Mouse (Mus musculus) CH12.LX (cell line): ENCODE results near the gene Olfr178. TPM values are rescaled to one million over a fixed set of nuclear protein-coding genes. Genes with fewer than 3 reads are reported as not detected.

Experiments
- DNase-seq: peaks from one replicate; pipeline ENCODE4 v3.0.0-alpha.2; 2013; ENCODE audit errors: extremely low read depth
- H3K27ac ChIP-seq: 2 replicates; pipeline ENCODE4 v1.5.1; 2012; ENCODE audit warnings: low read depth, mild to moderate bottlenecking, control low read depth, moderate library complexity; ENCODE audit not compliant: insufficient read depth
- H3K27me3 ChIP-seq: replicated peaks from 2 replicates; pipeline ENCODE3; 2012; ENCODE audit warnings: inconsistent platforms
- H3K36me3 ChIP-seq, 2 experiments: replicated peaks in 1 of 2; 2 replicates each; pipeline versions ENCODE3 to v1.6.1; 2012; ENCODE audit warnings: inconsistent platforms in 1 of 2, low read length in 1 of 2, mild to moderate bottlenecking in 1 of 2, mixed read lengths in 1 of 2, moderate library complexity in 1 of 2; ENCODE audit not compliant: control insufficient read depth in 1 of 2, insufficient read depth in 1 of 2
- H3K4me1 ChIP-seq, 2 experiments: 2 replicates each; pipeline ENCODE4 v1.6.1; 2012; ENCODE audit warnings: inconsistent platforms in 1 of 2, moderate library complexity in 1 of 2; ENCODE audit not compliant: insufficient read depth in 2 of 2, control insufficient read depth in 1 of 2
- H3K4me2 ChIP-seq: 2 replicates; pipeline ENCODE4 v1.6.1; 2012; ENCODE audit warnings: low read depth, mild to moderate bottlenecking, control low read depth; ENCODE audit not compliant: poor library complexity, insufficient read depth, severe bottlenecking
- H3K4me3 ChIP-seq, 3 experiments: fragments of 150-350 bp in 1 of 3; sonication (generic) in 1 of 3; replicated peaks in 1 of 3; 2 replicates each; pipeline versions ENCODE3 to v1.5.1; 2011 to 2012; ENCODE audit warnings: low read depth in 2 of 3, low read length in 2 of 3, mild to moderate bottlenecking in 2 of 3, moderate library complexity in 2 of 3, control low read depth in 1 of 3, improper control_type of control experiment in 1 of 3, inconsistent platforms in 1 of 3, mixed read lengths in 1 of 3; ENCODE audit not compliant: poor library complexity in 1 of 3
- H3K79me2 ChIP-seq: replicated peaks from 2 replicates; pipeline ENCODE4 v1.6.1; 2012; ENCODE audit warnings: mild to moderate bottlenecking, moderate library complexity; ENCODE audit not compliant: control insufficient read depth, poor library complexity, insufficient read depth, severe bottlenecking; ENCODE audit errors: extremely low read depth
- H3K9ac ChIP-seq: 2 replicates; pipeline ENCODE4 v1.6.1; 2012; ENCODE audit warnings: low read depth, mild to moderate bottlenecking, control low read depth, moderate library complexity; ENCODE audit not compliant: insufficient read depth
- H3K9me3 ChIP-seq: replicated peaks from 2 replicates; pipeline ENCODE3; 2012; ENCODE audit warnings: low read length, inconsistent platforms, mixed read lengths
- CHD2 ChIP-seq: IDR thresholded peaks from 2 replicates; pipeline ENCODE4 v1.6.1; 2011; ENCODE audit warnings: low read length, improper control_type of control experiment
- CTCF ChIP-seq, 2 experiments: IDR thresholded peaks in 1 of 2; conservative IDR thresholded peaks in 1 of 2; 2 replicates each; pipeline ENCODE4 v1.5.1; 2011 to 2012; ENCODE audit warnings: low read depth in 2 of 2, low read length in 2 of 2, improper control_type of control experiment in 1 of 2, inconsistent platforms in 1 of 2, mild to moderate bottlenecking in 1 of 2, moderate library complexity in 1 of 2
- E2F4 ChIP-seq: IDR thresholded peaks from 2 replicates; pipeline ENCODE4 v1.6.1; 2011; ENCODE audit warnings: low read depth, low read length, improper control_type of control experiment; ENCODE audit not compliant: insufficient replicate concordance
- ETS1 ChIP-seq: conservative IDR thresholded peaks from 2 replicates; pipeline ENCODE4 v1.6.1; 2012; ENCODE audit warnings: low read depth, mild to moderate bottlenecking, inconsistent platforms, low read length, improper control_type of control experiment, moderate library complexity
- GABPA ChIP-seq: IDR thresholded peaks from 2 replicates; pipeline ENCODE4 v1.6.1; 2012; ENCODE audit warnings: low read depth, low read length, improper control_type of control experiment, inconsistent platforms; ENCODE audit not compliant: insufficient replicate concordance
- IRF4 ChIP-seq: IDR thresholded peaks from 2 replicates; pipeline ENCODE4 v1.6.1; 2014; ENCODE audit warnings: low read depth, mild to moderate bottlenecking, inconsistent platforms, low read length, improper control_type of control experiment
- JUN ChIP-seq: IDR thresholded peaks from 2 replicates; pipeline ENCODE4 v1.6.1; 2011; ENCODE audit warnings: low read depth, mild to moderate bottlenecking, low read length, improper control_type of control experiment, moderate library complexity; ENCODE audit not compliant: insufficient read depth
- JUND ChIP-seq: conservative IDR thresholded peaks from 2 replicates; pipeline ENCODE4 v1.6.1; 2011; ENCODE audit warnings: low read depth, low read length, improper control_type of control experiment
- MAZ ChIP-seq: IDR thresholded peaks from 2 replicates; pipeline ENCODE4 v1.6.1; 2012; ENCODE audit warnings: low read depth, mild to moderate bottlenecking, inconsistent platforms, low read length, improper control_type of control experiment, moderate library complexity
- MEF2A ChIP-seq: IDR thresholded peaks from 2 replicates; pipeline ENCODE4 v1.6.1; 2014; ENCODE audit warnings: low read depth, mild to moderate bottlenecking, inconsistent platforms, low read length, improper control_type of control experiment, borderline replicate concordance
- MXI1 ChIP-seq: IDR thresholded peaks from 2 replicates; pipeline ENCODE4 v1.6.1; 2011; ENCODE audit warnings: mild to moderate bottlenecking, low read depth, low read length, improper control_type of control experiment
- NRF1 ChIP-seq: IDR thresholded peaks from 2 replicates; pipeline ENCODE4 v1.6.1; 2014; ENCODE audit warnings: low read depth, mild to moderate bottlenecking, inconsistent platforms, low read length, improper control_type of control experiment, moderate library complexity
- POLR2A ChIP-seq: IDR thresholded peaks from 2 replicates; pipeline ENCODE4 v1.6.1; 2011; ENCODE audit warnings: low read depth, mild to moderate bottlenecking, improper control_type of control experiment, low read length
- RAD21 ChIP-seq: IDR thresholded peaks from 2 replicates; pipeline ENCODE4 v1.6.1; 2011; ENCODE audit warnings: low read depth, mild to moderate bottlenecking, low read length, improper control_type of control experiment, moderate library complexity
- RCOR1 ChIP-seq: conservative IDR thresholded peaks from 2 replicates; pipeline ENCODE4 v1.6.1; 2012; ENCODE audit warnings: low read depth, mild to moderate bottlenecking, inconsistent platforms, low read length, improper control_type of control experiment
- SIN3A ChIP-seq: IDR thresholded peaks from 2 replicates; pipeline ENCODE4 v1.6.1; 2012; ENCODE audit warnings: low read length, improper control_type of control experiment, inconsistent platforms
- SMC3 ChIP-seq: IDR thresholded peaks from 2 replicates; pipeline ENCODE4 v1.6.1; 2011; ENCODE audit warnings: low read depth, low read length, improper control_type of control experiment
- TCF12 ChIP-seq: IDR thresholded peaks from 2 replicates; pipeline ENCODE4 v1.6.1; 2014; ENCODE audit warnings: low read depth, mild to moderate bottlenecking, inconsistent platforms, low read length, improper control_type of control experiment
- UBTF ChIP-seq: IDR thresholded peaks from 2 replicates; pipeline ENCODE4 v1.6.1; 2012; ENCODE audit warnings: low read depth, mild to moderate bottlenecking, inconsistent platforms, low read length, improper control_type of control experiment, moderate library complexity
- USF2 ChIP-seq: conservative IDR thresholded peaks from 2 replicates; pipeline ENCODE4 v1.6.1; 2011; ENCODE audit warnings: low read depth, low read length, improper control_type of control experiment
- ZKSCAN1 ChIP-seq: IDR thresholded peaks from 2 replicates; pipeline ENCODE4 v1.6.1; 2012; ENCODE audit warnings: low read depth, inconsistent platforms, low read length, improper control_type of control experiment, borderline replicate concordance
- ZNF384 ChIP-seq: IDR thresholded peaks from 2 replicates; pipeline ENCODE4 v1.6.1; 2012; ENCODE audit warnings: low read depth, low read length, improper control_type of control experiment, inconsistent platforms
- dilution Hi-C: fragments of 300-500 bp; cut with MboI; formaldehyde crosslinking; loops from 2 replicates; pipeline ENCODE4 v1.14.3; 2020; ENCODE audit warnings: low sequenced_read_pairs; ENCODE audit not compliant: extremely low pct_unique_long_range_greater_than_20kb, extremely low pct_ligation_motif_present
- in situ Hi-C: fragments of 300-500 bp; cut with MboI; formaldehyde crosslinking; loops from 3 replicates; pipeline ENCODE4 v1.14.3; 2019; ENCODE audit warnings: low sequenced_read_pairs, low pct_ligation_motif_present, low pct_unique_long_range_greater_than_20kb, mixed read lengths
- polyA plus RNA-seq: library from polyadenylated mRNA; unstranded; fragments of >175 nt; gene quantifications from 2 replicates; pipeline ENCODE4 v1.2.1, GENCODE M21; 2012; ENCODE audit warnings: low read depth; ENCODE audit not compliant: insufficient read length
- total RNA-seq, 2 experiments: library from RNA; depleted of rRNA; stranded (reverse); fragments of 300-350 nt in 1 of 2; fragments of >200 nt in 1 of 2; gene quantifications; 2 replicates each; pipeline ENCODE4 v1.2.3; 2012 to 2014

The Olfr178 gene
- total RNA-seq (2012; rRNA removed) (not detected in 2 replicates), total RNA-seq (2014; rRNA removed) (not detected in 2 replicates), polyA plus RNA-seq (not detected in 2 replicates)

DNA sequence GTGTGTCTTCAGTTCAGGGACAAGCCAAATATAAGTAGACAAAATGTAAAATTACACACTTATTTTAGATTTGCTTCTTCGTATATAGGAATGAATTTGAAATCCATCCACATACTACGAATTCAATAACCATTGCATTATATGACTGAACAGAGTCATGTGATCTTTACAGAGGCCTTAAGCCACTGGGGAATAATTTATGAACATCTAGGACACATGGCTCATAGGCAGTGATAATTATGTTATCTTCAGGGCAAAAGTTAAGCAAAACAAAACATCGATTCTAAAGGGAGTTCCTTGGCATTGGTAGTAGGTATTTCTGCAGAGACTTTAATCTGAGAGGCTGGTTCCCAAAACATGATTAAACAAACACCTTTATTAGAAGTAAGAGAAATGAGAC, at the start of gene Olfr178:
TSS of gene Olfr178 (minus strand) at position 101 of the 400 bp plus-strand sequence.
- DNase-seq, result no peak
- Histone ChIP-seq H3K4me3 (no peak within 1 kb of the TSS), H3K9me3 (no peaks in the 10 kb centered on the region), H3K4me2 (no peak within 1 kb of the TSS), H3K27me3 (no peaks in the 10 kb centered on the region), H3K9ac (no peak within 1 kb of the TSS), H3K4me1 (peaks cover 0 to 4% of the 10 kb centered on the region in 2 experiments; a peak in 1 of 4 replicates)
- dilution Hi-C loops, result no loop called here
- TF ChIP-seq E2F4 (no peak), CTCF (conservative IDR thresholded peaks at IDR 0.05 in 1 of 2, IDR thresholded peaks at IDR 0.05 in 1 of 2; ENCODE audit: low read depth in 2 of 2, low read length in 2 of 2) (no peak), GABPA (no peak), RCOR1 (no peak)
- TF ChIP-seq, all 38 proteins: peak for 0
- in situ Hi-C loops, result no loop called here
- Histone ChIP-seq H3K27ac (no peak within 1 kb of the TSS), H3K79me2 (no peaks in the 10 kb centered on the region), H3K36me3 (no peaks in the 10 kb centered on the region)

DNA sequence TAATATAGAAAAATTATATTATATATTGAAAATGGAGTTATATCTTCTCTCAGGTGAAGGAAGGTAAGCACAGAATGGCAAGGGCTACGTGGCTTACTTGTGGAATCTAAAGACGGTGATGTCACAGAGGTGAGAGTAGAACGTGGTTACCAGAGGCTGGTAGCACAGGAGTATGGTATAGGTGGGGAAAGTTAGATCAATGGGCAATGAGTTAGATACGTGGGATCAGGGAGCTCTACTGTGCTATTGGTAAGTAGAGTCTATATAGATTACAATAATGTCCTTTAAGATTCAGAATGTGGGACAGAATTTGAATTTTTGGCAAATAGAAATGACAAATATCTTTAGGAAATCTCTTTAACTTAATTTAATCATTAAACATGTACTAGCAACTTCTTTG, 37.4 kb upstream of the Olfr178 start, which contains the start of gene Olfr180:
TSS of gene Olfr180 (minus strand) at position 101 of the 400 bp plus-strand sequence.
- Histone ChIP-seq H3K4me2 (no peak within 1 kb of the TSS), H3K36me3 (no peaks in the 10 kb centered on the region), H3K79me2 (no peaks in the 10 kb centered on the region), H3K27me3 (no peaks in the 10 kb centered on the region), H3K4me3 (no peak within 1 kb of the TSS), H3K9ac (no peak within 1 kb of the TSS), H3K9me3 (no peaks in the 10 kb centered on the region), H3K4me1 (no peaks in the 10 kb centered on the region), H3K27ac (no peak within 1 kb of the TSS)
- no peak for TF ChIP-seq USF2
- no peak for TF ChIP-seq MXI1
- TF ChIP-seq MAZ, result no peak
- no peak for TF ChIP-seq IRF4
- no peak for TF ChIP-seq TCF12
- no peak for TF ChIP-seq RCOR1
- no peak for TF ChIP-seq GABPA
- no peak for TF ChIP-seq POLR2A
- TF ChIP-seq SMC3, result no peak
- TF ChIP-seq RAD21, result no peak
- TF ChIP-seq JUN, result no peak
- TF ChIP-seq SIN3A, result no peak
- TF ChIP-seq ETS1, result no peak
- TF ChIP-seq UBTF, result no peak
- no peak for TF ChIP-seq MEF2A
- TF ChIP-seq CHD2, result no peak
- TF ChIP-seq JUND, result no peak
- no peak for TF ChIP-seq ZNF384
- no peak for TF ChIP-seq NRF1
- no peak for TF ChIP-seq ZKSCAN1
- dilution Hi-C loops (no loop called here), in situ Hi-C loops (no loop called here)
- DNase-seq, result no peak
